Mouse (Mus musculus) A20 (cell line): Measurements from ENCODE around the gene Camp.
"Not testable (repeated sequence)": the region's sequence is repeated elsewhere in the genome, so short reads cannot be mapped to it uniquely, and the experiment has no call there.

Source experiments
- DNase-seq: peaks from one replicate; pipeline ENCODE4 v3.0.0-alpha.2; 2011; ENCODE audit warnings: low read depth, low spot score

The Camp gene

DNA sequence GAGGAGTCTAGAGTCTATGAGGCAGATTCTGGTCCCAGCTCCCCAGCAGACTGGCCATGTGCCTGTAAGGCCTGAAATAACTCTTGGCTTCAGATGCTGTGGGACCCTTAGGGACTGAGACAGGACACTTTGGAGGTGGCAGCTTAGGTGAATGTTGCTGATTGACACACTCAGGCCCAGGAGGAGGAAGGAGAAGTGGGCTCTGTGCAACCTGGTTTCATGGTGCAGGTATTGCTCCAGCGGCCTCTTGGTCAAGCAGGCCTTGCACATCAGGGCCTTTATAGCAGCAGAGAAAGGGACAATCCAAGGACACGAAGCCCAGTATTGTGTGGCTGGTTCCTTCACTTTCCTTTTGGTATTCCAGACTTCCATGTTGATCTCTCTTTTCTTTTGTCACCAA is 4.9 kb upstream of the Camp start:
- no peak for DNase-seq

GRCm38 (mm10) chr9:109850099-109850498 is 682 bp upstream of the Camp start:
- DNase-seq, result no peak

DNA sequence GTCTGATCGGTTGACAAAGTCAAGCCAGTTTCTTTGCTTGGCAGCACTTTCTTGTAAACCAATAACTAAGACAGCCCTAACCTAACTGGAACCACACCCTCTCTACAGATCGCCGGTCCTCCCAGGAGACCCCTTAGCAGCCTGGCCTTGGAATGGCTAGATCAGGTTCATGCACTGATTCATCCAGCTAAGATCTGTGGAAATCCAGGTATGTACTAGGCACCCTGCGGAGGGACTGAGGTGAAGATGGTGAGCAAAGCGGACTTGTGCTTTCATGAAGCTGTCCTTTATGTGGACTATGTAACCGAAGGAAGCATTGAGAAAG is 16.4 kb downstream of the Camp start:
- no peak for DNase-seq

DNA sequence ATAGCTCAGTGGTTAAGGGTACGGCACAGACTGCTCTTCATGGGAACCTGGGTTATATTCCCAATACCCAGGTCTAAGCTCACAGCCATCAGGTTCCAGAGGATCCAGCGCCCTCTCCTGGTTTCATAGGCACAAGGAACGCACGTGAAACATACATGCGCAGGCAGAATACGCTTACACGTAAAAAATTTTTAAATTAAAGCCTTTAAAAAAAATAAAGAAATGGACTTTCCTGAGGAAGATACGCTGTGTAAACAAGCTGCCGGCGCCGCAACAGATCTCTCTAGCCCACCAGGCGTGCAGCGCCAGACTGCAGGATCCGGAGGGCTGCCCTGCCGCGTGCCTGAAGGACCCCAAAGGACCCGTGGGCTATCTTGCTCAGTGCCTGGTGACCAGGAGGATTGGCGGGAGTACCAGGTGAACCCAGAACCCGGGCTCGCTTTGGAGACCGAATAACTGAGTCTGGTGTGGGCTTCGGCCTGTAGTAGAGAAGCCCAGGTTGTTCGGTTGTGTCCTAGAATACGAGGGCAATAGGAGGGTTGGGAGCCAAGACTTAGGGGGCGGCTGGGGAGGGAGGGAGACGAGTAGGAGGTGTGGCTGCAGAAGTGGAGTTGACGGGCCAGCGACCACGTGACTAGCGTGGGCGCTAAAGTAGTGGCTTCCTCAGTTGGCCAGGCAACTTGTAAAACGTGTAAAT is 16.9 kb downstream of the Camp start, which contains the start of gene Nme6:
TSS of gene Nme6 (plus strand) at position 359 of the 697 bp plus-strand sequence.
- DNase-seq, result peak; percentile 96

GRCm38 (mm10) chr9:109826181-109826580 is 23.2 kb downstream of the Camp start:
- no peak for DNase-seq

DNA sequence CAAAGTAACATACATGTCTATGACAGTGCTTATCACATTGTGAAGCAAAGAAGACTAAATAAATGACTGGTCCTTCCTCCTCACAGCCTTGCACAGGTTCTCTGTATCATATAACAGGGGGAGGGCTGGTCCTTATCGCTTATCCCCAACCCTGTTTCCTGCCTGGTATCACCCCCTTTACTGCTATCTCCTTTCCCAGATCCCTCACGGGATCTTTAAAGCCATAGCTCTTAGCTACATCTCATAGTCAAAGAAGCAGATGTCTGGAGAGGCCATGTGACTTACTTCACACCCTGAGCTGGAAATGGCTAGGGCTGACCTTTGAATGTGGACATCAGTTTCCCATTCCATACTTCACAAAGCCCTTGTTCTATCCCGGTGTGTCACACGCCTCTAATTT is 23.7 kb downstream of the Camp start:
- DNase-seq, result no peak

DNA sequence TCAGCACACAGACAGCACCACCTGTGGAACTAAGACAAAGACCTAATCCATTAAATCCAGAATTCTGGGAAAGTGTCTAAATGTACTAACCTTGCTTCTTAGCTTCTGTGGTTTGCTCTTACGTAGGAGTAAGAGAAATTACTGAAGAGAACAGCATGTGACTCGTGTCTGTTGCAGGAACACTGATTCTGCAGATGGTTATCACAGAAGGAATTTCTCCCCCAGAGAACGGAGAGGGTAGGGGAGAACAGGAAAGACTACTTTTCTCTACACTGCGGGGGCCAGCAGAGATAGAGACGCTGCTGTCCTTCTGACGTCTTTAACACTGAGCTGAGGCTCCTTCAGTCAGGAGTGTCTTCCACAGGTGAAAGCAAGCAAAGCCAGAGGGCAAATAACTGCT is 33.1 kb downstream of the Camp start:
- DNase-seq, result no peak

DNA sequence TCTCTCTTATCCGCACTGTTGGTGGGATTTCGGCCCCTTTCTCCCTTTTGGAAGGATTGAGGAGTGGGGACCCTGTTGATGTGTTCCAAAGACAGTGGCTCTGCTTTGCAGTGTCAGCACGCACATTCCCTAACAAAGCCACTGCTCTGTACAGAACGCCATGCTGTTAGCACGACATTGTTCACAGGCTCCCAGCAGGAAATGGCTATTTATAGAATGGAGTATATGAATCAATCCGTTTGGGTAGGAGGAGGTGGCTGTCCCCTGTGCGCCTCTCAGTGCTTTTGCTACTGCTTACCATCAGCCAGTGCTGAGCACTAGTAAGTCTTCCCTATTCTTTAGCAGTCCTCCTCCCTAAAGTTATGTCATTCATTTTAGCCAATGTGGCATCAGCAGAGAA is 36.0 kb downstream of the Camp start:
- no peak for DNase-seq

GRCm38 (mm10) chr9:109811980-109812379 is 37.4 kb downstream of the Camp start, which contains the start of gene Spink8:
Gene Spink8, plus strand, starts transcription at chr9:109812280.
- DNase-seq, result no peak

DNA sequence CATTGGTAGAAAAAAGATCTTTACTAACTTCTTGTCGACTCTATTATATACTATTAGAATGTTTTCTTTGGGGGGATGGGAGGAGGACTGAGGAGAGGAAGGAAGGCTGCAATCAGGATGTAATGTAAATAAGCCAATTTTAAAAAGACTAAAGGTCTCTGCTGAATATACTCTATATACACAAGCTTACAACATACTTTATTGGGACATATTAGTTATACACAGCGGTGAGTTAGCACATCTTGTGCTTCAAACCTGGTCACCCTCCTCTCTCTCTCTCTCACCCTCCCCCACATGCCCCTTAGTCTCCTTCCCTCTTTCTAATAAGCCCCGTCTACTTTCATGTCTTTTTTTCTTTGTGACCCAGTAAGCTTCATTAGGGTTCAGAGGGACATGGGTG is 41.5 kb downstream of the Camp start:
- no peak for DNase-seq

- no peak for DNase-seq
These were observed 42.6 kb downstream of the Camp start for GRCm38 (mm10) chr9:109806695-109807293.

- DNase-seq, result no peak
These were observed 43.2 kb downstream of the Camp start for GRCm38 (mm10) chr9:109806260-109806659.

DNA sequence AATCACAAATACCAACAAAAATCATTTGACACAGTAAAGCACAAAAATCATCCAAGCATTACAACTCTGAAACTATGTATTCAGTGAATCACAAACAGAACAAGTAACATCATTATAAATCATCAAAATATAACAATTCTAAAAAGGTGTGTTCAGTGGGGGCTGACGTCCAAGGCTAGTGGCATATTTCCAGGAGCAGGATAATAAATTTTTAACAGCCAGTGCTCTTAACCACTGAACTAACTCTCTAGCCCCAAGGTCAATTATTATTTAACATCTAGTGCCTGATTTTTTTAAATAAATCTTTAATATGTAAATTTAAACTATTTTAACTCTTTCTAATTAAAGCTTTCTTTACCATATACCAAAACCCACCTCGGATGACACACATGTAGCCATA is 43.8 kb downstream of the Camp start:
- not testable (repeated sequence) for DNase-seq

GRCm38 (mm10) chr9:109798051-109798450 is 51.4 kb downstream of the Camp start:
- peak; percentile 57 for DNase-seq
